Mouse (Mus musculus) ES-E14 (cell line): ENCODE results near the gene Klhdc8a. TPM values are rescaled to one million over a fixed set of nuclear protein-coding genes. Genes with fewer than 3 reads are reported as not detected.
A peak's percentile ranks its signal among the peaks of the same experiment; 100 is the strongest.

Source experiments
- DNase-seq: peaks from one replicate; pipeline ENCODE4 v3.0.0-alpha.2; 2013; ENCODE audit warnings: low read depth, low spot score
- H3K27ac ChIP-seq: 2 replicates; pipeline ENCODE4 v1.5.1; 2012; ENCODE audit warnings: low read depth, mild to moderate bottlenecking, low read length, moderate library complexity, mixed read lengths; ENCODE audit not compliant: poor library complexity, insufficient read depth, severe bottlenecking
- H3K36me3 ChIP-seq: 2 replicates; pipeline ENCODE4 v1.6.1; 2012; ENCODE audit warnings: mild to moderate bottlenecking, low read length, moderate library complexity, mixed read lengths; ENCODE audit not compliant: control insufficient read depth, poor library complexity, insufficient read depth, severe bottlenecking
- H3K4me1 ChIP-seq, 2 experiments: fragments of 150-350 bp in 1 of 2; sonication (generic) in 1 of 2; 2 replicates each; pipeline ENCODE4 v1.6.1; 2012; ENCODE audit warnings: low read length in 2 of 2, mild to moderate bottlenecking in 1 of 2, mixed read lengths in 1 of 2; ENCODE audit not compliant: control insufficient read depth in 2 of 2, insufficient read depth in 2 of 2, poor library complexity in 1 of 2
- H3K4me3 ChIP-seq, 2 experiments: fragments of 150-350 bp in 1 of 2; sonication (generic) in 1 of 2; 2 replicates each; pipeline ENCODE4 v1.5.1; 2012; ENCODE audit warnings: low read length in 2 of 2, low read depth in 1 of 2, mild to moderate bottlenecking in 1 of 2, mixed read lengths in 1 of 2; ENCODE audit not compliant: insufficient read depth in 1 of 2, poor library complexity in 1 of 2, severe bottlenecking in 1 of 2
- H3K9ac ChIP-seq: 2 replicates; pipeline ENCODE4 v1.6.1; 2012; ENCODE audit warnings: low read depth, mild to moderate bottlenecking, low read length, mixed read lengths; ENCODE audit not compliant: poor library complexity, insufficient read depth, severe bottlenecking
- H3K9me3 ChIP-seq: fragments of 150-350 bp; sonication (generic); 2 replicates; pipeline ENCODE4 v1.6.1; 2012; ENCODE audit warnings: low read depth, mild to moderate bottlenecking, low read length; ENCODE audit not compliant: control insufficient read depth, insufficient read depth
- CHD2 ChIP-seq: IDR thresholded peaks from 2 replicates; pipeline ENCODE4 v1.6.1; 2014; ENCODE audit warnings: mild to moderate bottlenecking, low read depth, low read length, inconsistent platforms
- HCFC1 ChIP-seq: IDR thresholded peaks from 2 replicates; pipeline ENCODE4 v1.6.1; 2012; ENCODE audit warnings: low read length, inconsistent platforms, borderline replicate concordance; ENCODE audit not compliant: insufficient read depth
- MAFK ChIP-seq: IDR thresholded peaks from 2 replicates; pipeline ENCODE4 v1.6.1; 2014; ENCODE audit warnings: mild to moderate bottlenecking, low read depth, low read length, inconsistent platforms; ENCODE audit not compliant: insufficient read depth
- ZC3H11A ChIP-seq: IDR thresholded peaks from 2 replicates; pipeline ENCODE4 v1.6.1; 2012; ENCODE audit warnings: low read depth, mild to moderate bottlenecking, inconsistent platforms, low read length, borderline replicate concordance
- ZNF384 ChIP-seq: IDR thresholded peaks from 2 replicates; pipeline ENCODE4 v1.6.1; 2012; ENCODE audit warnings: low read depth, low read length, inconsistent platforms
- in situ Hi-C, 2 experiments: fragments of 600-800 bp; cut with MboI; formaldehyde crosslinking; loops; one replicate each; pipeline ENCODE4 v1.15.1; 2025; ENCODE audit warnings: low sequenced_read_pairs in 2 of 2, inconsistent platforms in 1 of 2; ENCODE audit not compliant: unreplicated experiment in 2 of 2
- total RNA-seq: library from RNA; depleted of rRNA; stranded (reverse); fragments of 300-350 nt; gene quantifications from 2 replicates; pipeline ENCODE4 v1.2.3, GENCODE M21; 2012

The Klhdc8a gene
- total RNA-seq, 1 experiment = 2.8 TPM

- no peak overlapping the region for H3K9ac ChIP-seq
- peaks cover 3% of the 10 kb centered on the region; the same call in 1 of the 2 replicates for H3K36me3 ChIP-seq
- no peak overlapping the region for H3K4me3 ChIP-seq
- no peak for TF ChIP-seq ZC3H11A
- TF ChIP-seq ZNF384 = no peak
- no peak for TF ChIP-seq MAFK
- no peak for TF ChIP-seq CHD2
- TF ChIP-seq HCFC1 = no peak
- no peaks in the 10 kb centered on the region for H3K9me3 ChIP-seq
- DNase-seq = no peak
- H3K27ac ChIP-seq = peak overlapping the region; percentile 58
- peaks cover 11 to 26% of the 10 kb centered on the region in 2 experiments for H3K4me1 ChIP-seq
- in situ Hi-C loops = no loop called here
These were observed 23.6 kb downstream of the Klhdc8a start for GRCm38 (mm10) chr1:132321821-132322580.

DNA sequence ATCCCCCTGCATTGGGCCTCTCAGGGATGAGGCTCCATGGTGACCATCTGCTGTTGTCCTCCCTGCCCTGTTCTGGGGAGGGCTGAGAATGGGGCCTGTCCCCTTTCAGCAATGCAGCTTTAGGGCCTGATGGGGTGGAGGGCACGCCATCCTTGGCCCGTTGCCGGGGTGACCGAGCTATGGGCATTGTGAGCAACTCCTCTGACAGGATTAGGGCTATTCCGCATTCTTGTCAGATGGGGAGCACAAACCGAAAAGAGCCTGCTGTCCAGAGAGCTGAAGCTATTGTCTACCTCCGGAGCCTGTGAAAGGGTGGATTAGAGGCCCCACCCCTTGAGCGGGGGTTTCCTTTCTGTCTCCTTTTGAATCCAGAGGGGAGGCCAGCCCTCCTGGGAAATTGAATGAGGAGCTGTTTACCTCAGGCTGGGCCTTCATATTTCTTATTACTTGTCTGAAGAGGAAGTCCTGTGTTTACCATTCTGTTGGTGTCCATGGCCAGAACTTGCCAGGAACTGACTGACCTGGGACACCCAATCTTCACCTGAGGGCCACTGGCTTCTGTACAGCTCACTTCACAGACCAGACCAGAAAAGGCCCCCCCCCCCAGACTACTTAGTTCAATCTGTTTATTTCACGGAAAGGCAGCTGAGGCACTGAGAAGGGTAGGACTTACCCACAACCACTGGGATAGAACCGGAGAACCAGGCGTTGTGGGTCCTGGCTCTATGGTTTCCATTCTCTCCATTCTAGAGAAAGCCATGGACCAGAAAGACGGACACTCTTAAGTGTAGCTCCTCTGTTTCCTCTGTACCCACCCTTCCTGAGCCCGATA is 24.5 kb downstream of the Klhdc8a start:
- in situ Hi-C loops = no loop called here
- Histone ChIP-seq H3K4me3 (0 out of 4 replicates have a peak overlapping the region, but pooled peaks of 1 of the 2 experiments have one; percentile 11), H3K4me1 (peaks cover 14 to 31% of the 10 kb centered on the region in 2 experiments; a peak in 3 of 4 replicates), H3K9me3 (no peaks in the 10 kb centered on the region), H3K9ac (no peak overlapping the region), H3K36me3 (peaks cover 6% of the 10 kb centered on the region; the same call in 1 of the 2 replicates), H3K27ac (peak overlapping the region; percentile 58)
- TF ChIP-seq ZNF384 (no peak), ZC3H11A (no peak), CHD2 (no peak)
- DNase-seq = peak; percentile 68

GRCm38 (mm10) chr1:132326777-132327176 is 28.4 kb downstream of the Klhdc8a start:
- Histone ChIP-seq H3K27ac (no peak overlapping the region), H3K9me3 (no peaks in the 10 kb centered on the region), H3K9ac (no peak overlapping the region), H3K4me1 (peaks cover 14 to 35% of the 10 kb centered on the region in 2 experiments; a peak in 3 of 4 replicates), H3K4me3 (no peak overlapping the region), H3K36me3 (peaks cover 22% of the 10 kb centered on the region; the same call in 1 of the 2 replicates)
- TF ChIP-seq HCFC1 = no peak
- in situ Hi-C loops = no loop called here
- DNase-seq = no peak

DNA sequence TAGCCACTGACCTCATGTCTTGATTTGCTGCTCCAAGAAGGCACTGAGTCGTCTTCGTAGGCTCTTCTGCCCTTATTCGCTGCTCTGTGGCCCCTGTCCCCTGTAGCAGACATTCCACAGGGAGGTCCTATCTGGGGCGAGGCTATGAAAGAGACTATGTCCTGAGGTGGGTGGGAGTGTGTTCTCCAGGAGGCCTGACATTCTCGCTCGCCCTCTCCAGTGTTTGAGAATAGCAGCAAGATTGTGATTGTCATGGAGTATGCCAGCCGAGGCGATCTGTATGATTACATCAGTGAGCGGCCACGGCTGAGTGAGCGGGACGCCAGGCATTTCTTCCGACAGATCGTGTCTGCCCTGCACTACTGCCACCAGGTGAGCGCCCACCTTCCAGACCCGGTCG is 29.1 kb downstream of the Klhdc8a start:
- no peak for DNase-seq
- H3K9ac ChIP-seq = no peak overlapping the region
- H3K4me1 ChIP-seq = peaks cover 12 to 36% of the 10 kb centered on the region in 2 experiments; a peak in 3 of 4 replicates
- no peak overlapping the region for H3K4me3 ChIP-seq
- TF ChIP-seq MAFK (no peak), ZNF384 (no peak), ZC3H11A (no peak), HCFC1 (no peak), CHD2 (no peak)
- in situ Hi-C loops = no loop called here
- H3K9me3 ChIP-seq = no peaks in the 10 kb centered on the region
- H3K27ac ChIP-seq = no peak overlapping the region
- H3K36me3 ChIP-seq = peaks cover 27% of the 10 kb centered on the region; the same call in 1 of the 2 replicates
